Mouse (Mus musculus): Measurements from ENCODE around the gene Ctnnbip1.

The Ctnnbip1 gene

DNA sequence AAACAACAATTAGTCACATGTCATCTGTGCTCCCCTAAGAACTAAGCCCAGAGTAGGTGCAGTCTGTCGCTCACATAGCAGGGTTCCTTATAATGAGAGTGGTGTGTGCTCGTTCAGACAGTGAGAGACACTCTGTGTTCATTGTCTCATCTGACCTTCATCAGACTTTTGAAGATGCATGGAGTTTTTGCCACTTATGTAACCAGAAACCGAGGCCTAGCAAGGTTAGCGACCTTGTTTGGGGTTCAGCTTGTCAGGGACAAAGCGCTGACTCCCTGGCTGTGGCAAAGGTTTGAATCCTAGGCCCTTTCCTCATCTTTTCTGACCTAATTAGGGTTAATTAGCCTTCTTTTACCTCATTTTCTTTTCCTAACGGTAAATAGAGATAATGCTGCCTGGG is 5.9 kb downstream of the Ctnnbip1 start:
- DNase-seq, result no peak

- no peak for DNase-seq
Observed at GRCm38 (mm10) chr4:149525170-149525569, 7.1 kb downstream of the Ctnnbip1 start.

- no peak for DNase-seq
Observed at GRCm38 (mm10) chr4:149525811-149526210, 7.8 kb downstream of the Ctnnbip1 start.

- no peak for DNase-seq
Observed at GRCm38 (mm10) chr4:149526330-149526729, 8.3 kb downstream of the Ctnnbip1 start.

GRCm38 (mm10) chr4:149527621-149528354 is 9.8 kb downstream of the Ctnnbip1 start:
- DNase-seq, result no peak

DNA sequence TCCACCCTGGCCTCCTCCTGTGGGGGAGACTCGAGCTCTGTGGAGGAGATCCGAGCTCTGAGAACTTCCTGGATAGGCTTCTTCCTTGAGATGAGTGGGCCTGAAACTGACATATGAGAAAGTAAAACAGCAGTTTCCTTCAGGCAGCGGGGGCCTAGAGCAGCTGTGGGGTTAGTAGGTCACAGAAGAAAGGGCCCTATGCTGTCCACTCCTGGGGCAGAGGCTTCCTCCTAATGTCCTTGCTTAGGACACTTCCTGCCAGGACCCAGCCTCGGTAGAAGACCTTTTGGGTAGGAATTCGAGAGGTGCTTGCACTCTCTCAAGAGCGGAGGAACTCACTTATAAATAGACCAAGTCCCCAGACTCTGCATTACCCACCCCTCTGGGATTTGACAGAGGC is 11.7 kb downstream of the Ctnnbip1 start:
- DNase-seq, result no peak

DNA sequence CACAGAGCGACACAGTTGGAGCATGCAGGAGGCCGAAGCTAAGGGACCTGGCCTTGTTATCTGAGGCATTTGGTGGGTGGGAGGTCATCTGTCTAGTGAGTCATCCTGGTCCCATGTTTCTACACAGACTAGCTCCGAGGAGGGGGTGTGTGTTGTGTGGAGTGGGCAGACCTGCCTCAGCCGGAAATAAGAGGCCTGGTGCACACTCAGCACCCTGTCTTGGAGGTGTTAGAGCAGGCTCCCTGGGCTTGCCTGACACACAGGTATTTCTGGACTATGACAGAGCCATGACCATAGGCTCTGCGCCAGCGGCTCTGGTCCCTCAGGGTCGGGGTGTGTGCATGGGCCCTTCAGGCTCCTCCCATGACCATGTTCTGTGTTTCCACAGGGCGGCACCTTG is 21.4 kb downstream of the Ctnnbip1 start:
- no peak for DNase-seq

DNA sequence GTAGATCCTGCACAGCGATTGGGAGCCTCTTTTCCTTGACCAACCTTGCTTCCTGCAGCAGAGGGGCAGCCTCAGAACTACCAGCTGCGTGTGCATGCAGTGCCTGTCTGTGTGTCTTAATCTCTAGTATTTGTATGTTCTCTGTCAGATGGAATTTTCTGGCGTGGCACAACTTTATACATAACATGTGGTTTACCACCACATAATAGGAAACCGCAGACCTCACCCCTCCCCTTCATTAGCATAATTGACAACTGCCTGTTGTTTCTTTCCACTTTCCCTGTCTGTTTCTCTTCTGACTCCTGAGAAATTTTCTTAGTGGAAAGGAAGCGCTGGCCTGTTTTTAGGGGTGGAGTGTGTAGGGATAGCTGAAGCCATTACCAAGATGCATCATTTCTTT is 23.9 kb downstream of the Ctnnbip1 start:
- DNase-seq, result no peak

GRCm38 (mm10) chr4:149542431-149542830 is 24.4 kb downstream of the Ctnnbip1 start:
- DNase-seq, result no peak

DNA sequence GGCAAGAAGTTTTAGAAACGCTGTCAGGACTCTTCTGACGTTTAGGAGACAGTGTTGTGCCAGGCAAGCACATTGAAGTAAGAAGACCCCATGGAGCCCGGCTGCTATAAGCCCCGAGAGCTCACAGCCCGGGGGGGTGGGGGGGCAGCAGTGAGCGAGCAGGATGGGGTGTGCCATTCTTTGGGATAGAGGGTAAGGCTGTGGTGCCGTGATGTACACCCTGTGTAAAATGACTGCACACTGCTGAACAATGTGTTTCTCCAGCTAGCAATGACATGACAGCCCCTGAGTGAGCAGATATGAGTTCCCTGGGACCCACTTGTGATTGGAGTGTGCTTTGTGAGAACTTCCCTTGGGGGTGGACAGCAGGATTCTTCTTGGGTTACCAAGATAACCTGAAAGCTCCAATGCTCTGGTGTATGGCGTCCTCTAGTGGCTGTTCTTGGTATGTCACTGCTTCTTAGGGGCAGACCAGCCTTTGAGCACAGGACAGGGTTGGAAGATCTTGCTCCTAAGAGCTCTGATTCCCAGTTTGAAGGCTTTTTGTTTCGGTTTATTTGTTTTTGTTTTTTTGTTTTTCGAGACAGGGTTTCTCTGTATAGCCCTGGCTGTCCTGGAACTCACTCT is 25.0 kb downstream of the Ctnnbip1 start:
- peak; percentile 72 for DNase-seq

GRCm38 (mm10) chr4:149544892-149545291 is 26.9 kb downstream of the Ctnnbip1 start:
- DNase-seq, result no peak

DNA sequence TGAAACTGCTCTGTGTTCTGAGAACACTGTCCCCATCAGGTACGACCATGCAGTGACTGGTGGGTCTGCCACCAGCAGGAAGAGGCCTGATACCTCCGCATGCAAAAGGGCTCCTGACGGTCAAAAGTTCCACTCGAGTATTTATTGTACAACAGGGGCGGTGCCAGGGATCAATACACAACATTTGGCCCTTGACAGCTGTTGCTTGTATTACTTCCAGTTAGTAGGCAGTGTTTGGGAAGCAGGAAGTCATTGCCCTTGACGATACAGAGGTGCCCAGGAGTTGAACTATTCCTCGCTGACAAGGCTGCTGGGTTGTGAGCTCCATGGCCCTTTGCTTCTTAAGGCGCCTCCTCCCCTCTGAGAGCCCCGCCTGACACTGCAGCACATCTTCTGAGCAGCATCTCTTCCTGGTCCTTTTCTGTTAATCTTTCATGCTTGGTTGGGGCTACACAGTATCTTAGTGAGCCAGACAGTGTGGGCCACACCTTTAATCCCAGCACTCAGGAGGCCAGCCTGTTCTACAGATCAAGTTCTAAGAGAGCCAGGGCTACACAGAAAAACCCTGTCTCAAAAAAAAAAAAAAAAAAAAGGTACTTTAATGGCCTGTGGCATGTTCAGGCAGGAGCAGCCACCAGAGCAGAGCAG is 28.9 kb downstream of the Ctnnbip1 start:
- no peak for DNase-seq

DNA sequence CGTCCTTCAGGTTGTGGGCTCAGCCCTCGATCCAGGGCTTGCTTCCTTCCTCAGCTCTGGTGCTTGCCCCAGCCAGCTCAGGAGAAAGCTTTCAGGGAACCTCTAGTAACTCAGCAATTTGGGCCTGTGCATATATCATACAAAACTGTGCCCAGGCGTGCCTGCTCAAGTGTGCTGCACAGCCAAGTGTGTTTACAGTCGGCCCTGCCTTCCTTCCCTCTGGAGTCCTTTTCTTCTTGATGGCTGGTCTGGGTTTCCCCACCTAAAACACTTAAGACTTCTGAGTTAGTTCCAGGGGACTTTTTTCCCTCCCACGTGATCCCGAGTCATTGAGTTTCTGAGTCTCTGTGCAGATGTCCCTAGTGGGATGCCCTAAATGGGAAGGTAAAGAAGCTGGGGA is 29.5 kb downstream of the Ctnnbip1 start:
- no peak for DNase-seq

GRCm38 (mm10) chr4:149549221-149549925 is 31.3 kb downstream of the Ctnnbip1 start:
- peak; percentile 87 for DNase-seq

DNA sequence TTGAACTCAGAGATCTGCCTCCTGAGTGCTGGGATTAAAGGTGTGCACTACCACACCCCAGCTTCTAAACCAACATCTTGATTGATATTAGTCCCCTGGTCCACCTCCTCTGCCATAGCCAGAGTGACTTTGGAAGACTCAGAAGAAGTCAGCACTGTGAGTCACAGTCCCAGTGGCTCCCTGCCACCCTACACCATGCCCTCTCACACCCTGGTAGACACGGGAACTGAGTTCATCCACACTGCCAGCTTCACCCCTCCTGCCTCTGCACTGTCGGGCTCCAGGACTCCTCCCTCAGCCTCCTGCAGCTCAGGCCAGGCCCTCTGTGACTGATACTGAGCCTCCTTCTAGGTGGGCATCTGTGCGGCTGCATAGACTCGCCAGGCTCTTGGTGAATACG is 32.8 kb downstream of the Ctnnbip1 start:
- DNase-seq, result no peak

DNA sequence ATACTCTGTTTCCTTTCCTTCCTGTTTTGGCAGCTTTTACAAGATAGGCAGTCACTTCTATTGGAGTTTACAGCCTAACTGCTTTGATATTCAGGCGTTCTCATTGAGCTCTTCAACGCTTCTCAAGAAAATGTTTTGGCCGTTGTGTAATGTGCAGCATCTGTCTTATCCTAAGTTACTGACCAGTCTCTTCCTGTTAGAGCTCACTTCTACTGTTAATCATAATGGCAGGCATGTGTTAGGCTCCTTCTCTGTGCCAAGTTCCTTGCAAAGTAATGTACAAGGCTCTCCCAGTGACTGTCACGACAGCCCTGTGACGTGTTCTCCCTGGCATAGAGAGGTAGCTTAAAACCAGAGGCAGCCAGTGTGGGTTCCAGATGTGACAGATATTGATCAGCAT is 33.7 kb downstream of the Ctnnbip1 start:
- no peak for DNase-seq

DNA sequence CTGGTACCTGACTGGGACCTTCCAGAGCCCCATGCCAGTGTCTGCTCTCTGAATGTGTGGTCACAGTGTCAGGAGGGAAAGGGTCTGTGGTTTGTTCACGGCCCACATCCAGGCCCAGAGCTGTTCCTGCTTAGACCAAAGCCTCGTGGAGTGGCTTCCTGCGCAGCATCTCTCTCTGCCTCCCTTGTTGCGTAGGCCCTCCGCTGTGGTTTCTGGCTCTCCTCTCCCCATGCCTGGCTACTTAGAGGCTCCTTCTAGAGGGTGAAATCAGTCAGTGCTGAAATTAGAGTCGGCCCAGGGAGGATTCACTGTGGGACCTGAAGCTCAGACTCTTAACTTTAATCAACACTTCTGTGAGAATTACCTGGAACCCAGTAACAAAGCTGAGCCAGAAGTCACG is 35.8 kb downstream of the Ctnnbip1 start:
- DNase-seq, result no peak

DNA sequence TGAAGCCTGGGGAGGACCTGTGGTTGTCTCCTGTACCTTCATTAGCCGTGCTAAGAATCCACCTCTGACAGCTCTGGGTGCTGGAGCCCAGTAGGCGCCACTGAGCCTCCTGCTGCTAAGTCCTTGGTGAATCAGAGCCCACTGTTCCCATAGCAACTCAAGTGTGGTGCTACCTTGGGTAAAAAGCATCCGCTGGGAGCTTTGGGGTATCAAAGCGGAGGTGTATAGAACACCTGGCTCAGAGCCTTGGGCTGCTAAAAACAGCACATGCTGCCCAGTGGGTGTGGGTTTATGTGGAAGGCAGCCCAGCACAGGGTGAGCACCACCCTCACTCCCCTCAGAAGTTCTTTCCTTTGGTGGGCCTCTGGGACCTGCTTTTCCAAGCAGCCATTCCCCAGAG is 38.1 kb downstream of the Ctnnbip1 start:
- no peak for DNase-seq

GRCm38 (mm10) chr4:149557905-149558304 is 39.9 kb downstream of the Ctnnbip1 start:
- DNase-seq, result no peak

DNA sequence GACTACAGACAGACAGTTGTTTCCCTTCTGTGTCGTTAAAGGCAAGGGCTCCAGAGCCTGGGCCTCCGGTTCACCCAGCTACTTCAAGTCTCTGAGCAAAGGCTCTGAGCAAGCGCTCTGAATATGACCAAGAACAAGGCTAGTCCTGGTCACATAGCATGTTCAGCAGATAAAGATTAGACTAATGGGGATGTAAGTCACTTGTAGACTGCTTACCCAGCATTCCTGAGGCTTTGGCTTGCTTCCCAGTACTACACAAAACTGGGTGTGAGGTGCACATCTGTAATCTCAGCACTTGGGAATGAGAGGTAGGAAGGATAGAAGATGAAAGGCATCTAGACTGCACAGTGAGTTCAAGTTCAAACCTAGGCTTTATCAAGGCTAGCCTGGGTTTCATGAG is 40.4 kb downstream of the Ctnnbip1 start:
- DNase-seq, result no peak

- no peak for DNase-seq
Observed at GRCm38 (mm10) chr4:149561392-149561791, 43.4 kb downstream of the Ctnnbip1 start.

- DNase-seq, result peak; percentile 85
Observed at GRCm38 (mm10) chr4:149561986-149562904, 44.2 kb downstream of the Ctnnbip1 start.

All from cerebellum, adult 11-12 months (tissue).